Mouse (Mus musculus) embryonic stem cell, embryonic (primary cell): ENCODE measurements around the gene Smap2.

ENCODE experiments used
- CTCF ChIA-PET, 4 experiments: fragments of 300-600 bp in 2 of 4; fragments of 350-600 bp in 2 of 4; sonication (Branson Sonifier 250); formaldehyde crosslinking; loops; one replicate each; lab custom pipeline; 2022; ENCODE audit warnings: inconsistent platforms in 2 of 4; lab: Charles Lee
- POLR2A ChIA-PET, 4 experiments: fragments of 300-600 bp in 2 of 4; fragments of 350-600 bp in 2 of 4; sonication (Branson Sonifier 250); formaldehyde crosslinking; loops; one replicate each; lab custom pipeline; 2022; ENCODE audit warnings: antibody characterized with exemption in 4 of 4, inconsistent platforms in 1 of 4; lab: Charles Lee

Gene Smap2

GRCm38 (mm10) chr4:121008071-121008745 lies 8.8 kb downstream of the Smap2 start:
- ChIA-PET POLR2A (interaction anchor here in 3 of 4 experiments (0.7 to 1.4 kb wide), 5 partner anchors 8 to 9 kb away, joined by 3 read pairs; partner anchors contain the start of gene Smap2 (in 3 of the 3)), CTCF (interaction anchor here in 1 of 4 experiments (1.0 kb wide), 1 partner anchor 8 kb away, joined by 5 read pairs; no protein-coding TSS in a partner anchor)

GRCm38 (mm10) chr4:121007006-121007405 lies 10.0 kb downstream of the Smap2 start:
- ChIA-PET POLR2A (interaction anchor here in 2 of 4 experiments (0.7 to 1.4 kb wide), 3 partner anchors 9 to 18 kb away, joined by 3 read pairs; partner anchors contain the start of gene Smap2 (in 1 of the 2)), CTCF (interaction anchor here in 1 of 4 experiments (1.0 kb wide), 1 partner anchor 9 kb away, joined by 5 read pairs; no protein-coding TSS in a partner anchor)

- ChIA-PET POLR2A (interaction anchor here in 3 of 4 experiments (0.7 to 3.5 kb wide), 3 partner anchors 12 to 219 kb away, joined by 3 to 18 read pairs (median 4); partner anchors contain the start of genes Rlf (in 1 of the 3) and Smap2 (in 1 of the 3)), CTCF (no interaction called here)
These were observed 12.4 kb downstream of the Smap2 start for GRCm38 (mm10) chr4:121004679-121005078.

GRCm38 (mm10) chr4:121003611-121004091 lies 13.4 kb downstream of the Smap2 start:
- ChIA-PET CTCF (interaction anchor here in 3 of 4 experiments (0.5 to 2.4 kb wide), 6 partner anchors 13 to 153 kb away, joined by 3 to 9 read pairs (median 3); partner anchors contain the start of gene Smap2 (in 1 of the 3)), POLR2A (interaction anchor here in 2 of 4 experiments (1.7 to 3.5 kb wide), 2 partner anchors 13 kb away, joined by 6 to 18 read pairs; partner anchors contain the start of gene Smap2 (in 2 of the 2))

- ChIA-PET POLR2A (interaction anchor here in 3 of 4 experiments (0.6 to 3.5 kb wide), 6 partner anchors 11 to 83 kb away, joined by 3 to 18 read pairs (median 4); partner anchors contain the start of gene Smap2 (in 2 of the 3)), CTCF (interaction anchor here in 3 of 4 experiments (0.5 to 2.4 kb wide), 6 partner anchors 14 to 152 kb away, joined by 3 to 9 read pairs (median 3); partner anchors contain the start of gene Smap2 (in 1 of the 3))
These were observed 14.5 kb downstream of the Smap2 start for GRCm38 (mm10) chr4:121002400-121003171.

GRCm38 (mm10) chr4:121001659-121002058 lies 15.4 kb downstream of the Smap2 start:
- ChIA-PET POLR2A (interaction anchor here in 1 of 4 experiments (1.2 to 1.9 kb wide), 2 partner anchors 12 to 15 kb away, joined by 3 to 6 read pairs; partner anchors contain the start of gene Smap2), CTCF (interaction anchor here in 3 of 4 experiments (0.8 to 2.4 kb wide), 4 partner anchors 15 to 39 kb away, joined by 3 to 9 read pairs (median 4); partner anchors contain the start of gene Smap2 (in 1 of the 3))

GRCm38 (mm10) chr4:121001042-121001441 lies 16.0 kb downstream of the Smap2 start:
- ChIA-PET POLR2A (interaction anchor here in 1 of 4 experiments (1.2 to 1.9 kb wide), 2 partner anchors 13 to 16 kb away, joined by 3 to 6 read pairs; partner anchors contain the start of gene Smap2), CTCF (interaction anchor here in 1 of 4 experiments (0.5 kb wide), 1 partner anchor 150 kb away, joined by 3 read pairs; no protein-coding TSS in a partner anchor)

GRCm38 (mm10) chr4:120995911-120996310 lies 21.1 kb downstream of the Smap2 start:
- CTCF ChIA-PET = no interaction called here
- POLR2A ChIA-PET = interaction anchor here in 2 of 4 experiments (1.3 to 1.4 kb wide), 2 partner anchors 35 to 71 kb away, joined by 3 read pairs; partner anchors contain the start of gene Exo5 (in 1 of the 2)

GRCm38 (mm10) chr4:120993025-120993424 lies 24.0 kb downstream of the Smap2 start:
- CTCF ChIA-PET = interaction anchor here in 1 of 4 experiments (0.8 kb wide), 1 partner anchor 24 kb away, joined by 3 read pairs; the partner anchor contains the start of gene Smap2
- POLR2A ChIA-PET = interaction anchor here in 2 of 4 experiments (0.9 to 1.3 kb wide), 2 partner anchors 23 to 50 kb away, joined by 3 to 4 read pairs; no protein-coding TSS in a partner anchor

- CTCF ChIA-PET = interaction anchor here in 2 of 4 experiments (0.6 to 1.5 kb wide), 2 partner anchors 16 to 36 kb away, joined by 4 read pairs; no protein-coding TSS in a partner anchor
- POLR2A ChIA-PET = interaction anchor here in 2 of 4 experiments (0.9 to 1.3 kb wide), 2 partner anchors 24 to 51 kb away, joined by 3 to 4 read pairs; no protein-coding TSS in a partner anchor
These were observed 24.8 kb downstream of the Smap2 start for GRCm38 (mm10) chr4:120992284-120992683.

- POLR2A ChIA-PET = interaction anchor here in 2 of 4 experiments (1.2 to 1.9 kb wide), 2 partner anchors 29 to 63 kb away, joined by 3 to 5 read pairs; partner anchors contain the start of genes Exo5 (in 1 of the 2) and Smap2 (in 1 of the 2)
- CTCF ChIA-PET = interaction anchor here in 3 of 4 experiments (0.6 to 1.6 kb wide), 10 partner anchors 10 to 380 kb away, joined by 3 to 7 read pairs (median 4); partner anchors contain the start of gene Smap2 (in 1 of the 3)
These were observed 29.7 kb downstream of the Smap2 start for GRCm38 (mm10) chr4:120987319-120987718.

- POLR2A ChIA-PET = interaction anchor here in 2 of 4 experiments (0.6 to 1.9 kb wide), 4 partner anchors 30 to 69 kb away, joined by 3 to 5 read pairs (median 4); partner anchors contain the start of genes Exo5 (in 1 of the 2) and Smap2 (in 1 of the 2)
- CTCF ChIA-PET = interaction anchor here (0.6 to 1.6 kb wide), 12 partner anchors 9 to 304 kb away, joined by 3 to 7 read pairs (median 4); partner anchors contain the start of gene Smap2 (in 2 of the 4)
These were observed 30.6 kb downstream of the Smap2 start for GRCm38 (mm10) chr4:120986446-120986845.

GRCm38 (mm10) chr4:120978221-120978620 lies 38.8 kb downstream of the Smap2 start:
- ChIA-PET POLR2A (no interaction called here), CTCF (interaction anchor here in 1 of 4 experiments (1.8 kb wide), 1 partner anchor 9 kb away, joined by 4 read pairs; no protein-coding TSS in a partner anchor)

GRCm38 (mm10) chr4:120975428-120975734 lies 41.7 kb downstream of the Smap2 start:
- POLR2A ChIA-PET = no interaction called here
- CTCF ChIA-PET = interaction anchor here in 2 of 4 experiments (0.9 to 1.0 kb wide), 3 partner anchors 11 to 42 kb away, joined by 3 to 6 read pairs (median 4); partner anchors contain the start of gene Smap2 (in 1 of the 2)

GRCm38 (mm10) chr4:120974711-120975427 lies 42.2 kb downstream of the Smap2 start:
- ChIA-PET POLR2A (interaction anchor here in 1 of 4 experiments (1.9 kb wide), 1 partner anchor 50 kb away, joined by 5 read pairs; the partner anchor contains the start of gene Exo5), CTCF (interaction anchor here in 2 of 4 experiments (0.9 to 1.4 kb wide), 4 partner anchors 12 to 42 kb away, joined by 3 to 6 read pairs (median 4); partner anchors contain the start of gene Smap2 (in 1 of the 2))

- ChIA-PET CTCF (interaction anchor here in 2 of 4 experiments (0.5 to 0.7 kb wide), 2 partner anchors 82 to 142 kb away, joined by 3 read pairs; no protein-coding TSS in a partner anchor), POLR2A (interaction anchor here in 2 of 4 experiments (0.6 to 1.1 kb wide), 2 partner anchors 47 to 1528 kb away, joined by 3 to 6 read pairs; partner anchors contain the start of gene Exo5 (in 1 of the 2))
These were observed 45.2 kb downstream of the Smap2 start for GRCm38 (mm10) chr4:120971842-120972241.
